Mouse (Mus musculus) left cerebral cortex, adult 8-10 months (tissue): Measurements from ENCODE around the gene Ilkap. TPM values are rescaled to one million over a fixed set of nuclear protein-coding genes. Genes with fewer than 3 reads are reported as not detected.

Experiments used
- DNase-seq, 2 experiments: peaks; one replicate each; pipeline ENCODE4 v3.0.0; 2022; ENCODE audit warnings: low spot score in 2 of 2
- total RNA-seq, 4 experiments: library from RNA; stranded (reverse); gene quantifications; 2 replicates each; pipeline ENCODE4 v1.2.4; 2022

The Ilkap gene
- total RNA-seq = 10 to 100 TPM; 48.1 to 54.9 (median 52.2) TPM

GRCm38 (mm10) chr1:91398260-91399062 is at the start of gene Ilkap:
Gene Ilkap, minus strand, starts transcription at chr1:91398815.
- DNase-seq = peak; percentile 66 to 68

GRCm38 (mm10) chr1:91446511-91446910 is 47.9 kb upstream of the Ilkap start:
- DNase-seq = no peak

GRCm38 (mm10) chr1:91446060-91446459 is 47.4 kb upstream of the Ilkap start:
- DNase-seq = no peak

DNA sequence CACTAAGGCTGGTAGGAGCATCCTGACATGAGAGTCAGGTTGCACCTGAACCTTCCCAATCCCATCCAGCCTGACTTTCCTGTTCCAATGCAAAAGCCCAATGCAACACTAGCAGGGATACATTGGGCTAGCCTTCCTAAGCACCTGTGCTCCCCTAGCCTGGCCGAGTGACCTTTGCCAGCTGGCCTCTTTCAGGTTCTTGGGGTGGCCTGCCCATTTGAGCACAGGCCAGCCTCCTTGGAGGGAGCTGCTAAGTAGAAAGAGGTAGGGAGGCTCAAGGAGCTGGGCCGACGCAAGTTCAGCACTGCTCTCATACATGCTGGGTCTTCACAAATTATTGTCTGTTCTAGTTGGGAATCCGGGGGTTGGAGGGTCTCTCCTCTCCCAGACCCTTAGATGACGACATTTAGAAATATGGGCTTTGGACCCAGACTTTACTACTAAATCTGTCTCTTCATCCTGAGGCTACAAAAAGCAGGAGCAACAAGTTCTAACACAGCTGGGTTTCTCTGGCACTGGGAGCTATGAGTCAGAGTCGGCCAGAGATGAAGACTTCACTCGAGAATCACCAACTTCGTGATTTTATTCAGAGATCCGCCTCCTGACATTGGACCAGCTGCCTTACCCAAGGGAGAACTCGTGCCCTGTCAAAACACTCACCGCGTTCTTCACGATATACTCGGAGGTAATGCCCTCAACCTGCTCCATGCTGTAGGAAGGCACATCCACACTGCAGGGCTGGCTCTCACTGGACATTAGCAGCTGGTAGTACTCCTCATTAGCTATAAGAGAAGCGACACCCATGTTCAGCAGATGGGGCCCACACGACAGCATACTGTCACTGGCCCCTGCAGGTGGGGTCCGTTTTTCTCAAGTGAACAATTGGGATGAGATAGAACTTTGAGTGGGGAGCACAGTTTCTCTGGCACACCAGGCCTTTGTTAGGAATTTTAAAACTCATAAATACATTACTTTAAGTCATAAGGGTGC is 46.5 kb upstream of the Ilkap start:
- DNase-seq = no peak

DNA sequence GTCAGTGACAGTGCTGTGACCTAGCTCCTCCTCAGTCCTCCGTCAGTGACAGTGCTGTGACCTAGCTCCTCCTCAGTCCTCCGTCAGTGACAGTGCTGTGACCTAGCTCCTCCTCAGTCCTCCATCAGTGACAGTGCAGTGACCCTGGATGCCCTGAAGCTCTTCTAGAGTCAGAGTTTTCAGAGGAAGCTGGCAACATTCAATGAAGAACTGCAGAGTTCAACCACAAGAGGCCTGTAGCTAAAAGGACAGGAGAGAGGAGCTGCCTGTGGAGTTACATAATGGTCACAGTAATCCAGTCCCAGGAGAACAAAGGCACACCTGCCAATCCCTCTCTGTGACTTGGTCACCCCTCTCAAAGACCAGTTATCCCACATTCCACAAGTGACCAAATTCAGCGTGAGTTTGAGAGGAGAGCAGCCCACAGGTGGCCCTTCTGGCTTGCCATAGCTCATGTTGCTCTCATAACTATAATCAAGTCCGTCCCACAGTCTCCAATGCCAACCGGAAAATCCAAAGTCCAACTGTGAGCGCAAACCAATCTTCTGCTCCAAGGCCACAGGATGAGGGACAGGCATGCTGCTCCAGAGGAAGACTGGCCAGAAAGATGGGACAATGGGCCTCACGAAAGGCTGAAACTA is 43.9 kb upstream of the Ilkap start:
- no peak for DNase-seq

DNA sequence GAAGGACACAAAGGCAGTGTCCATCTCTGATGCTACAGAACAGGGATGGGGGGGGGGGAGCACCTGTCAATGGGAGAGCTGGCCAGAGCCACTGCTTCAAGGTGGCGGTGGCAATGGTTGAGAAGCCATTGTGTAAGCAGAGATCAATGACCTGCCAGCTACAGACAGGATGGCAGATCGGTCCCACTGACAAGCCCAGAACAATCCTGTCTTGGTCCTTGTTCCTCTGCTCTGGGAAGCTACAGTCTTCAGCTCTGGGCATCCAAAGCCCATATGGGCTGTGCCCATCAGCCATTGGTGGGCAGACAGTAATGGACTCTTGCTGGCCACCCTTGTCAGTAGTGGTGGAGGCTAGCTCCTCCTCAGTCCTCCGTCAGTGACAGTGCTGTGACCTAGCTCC is 43.2 kb upstream of the Ilkap start:
- no peak for DNase-seq

DNA sequence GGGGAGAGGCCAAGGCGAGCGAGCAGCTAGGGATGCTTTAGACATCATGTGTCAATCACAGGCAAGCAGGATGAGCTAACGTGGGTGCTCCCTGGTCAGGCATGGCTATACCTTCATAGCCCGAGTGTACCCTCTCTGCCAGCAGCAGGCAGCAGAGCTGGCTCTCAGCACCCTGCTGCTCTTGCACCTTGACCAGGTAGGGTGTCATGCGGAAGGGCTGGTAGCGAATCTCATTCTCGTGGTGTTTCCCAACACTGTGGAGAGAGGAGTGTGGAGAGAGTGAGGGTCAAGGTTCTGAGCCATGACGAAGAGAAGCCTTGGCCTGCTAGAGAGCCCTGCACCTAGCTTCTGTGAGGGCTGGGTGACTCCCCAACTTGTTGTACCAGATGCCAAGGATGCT is 41.2 kb upstream of the Ilkap start:
- DNase-seq = no peak

DNA sequence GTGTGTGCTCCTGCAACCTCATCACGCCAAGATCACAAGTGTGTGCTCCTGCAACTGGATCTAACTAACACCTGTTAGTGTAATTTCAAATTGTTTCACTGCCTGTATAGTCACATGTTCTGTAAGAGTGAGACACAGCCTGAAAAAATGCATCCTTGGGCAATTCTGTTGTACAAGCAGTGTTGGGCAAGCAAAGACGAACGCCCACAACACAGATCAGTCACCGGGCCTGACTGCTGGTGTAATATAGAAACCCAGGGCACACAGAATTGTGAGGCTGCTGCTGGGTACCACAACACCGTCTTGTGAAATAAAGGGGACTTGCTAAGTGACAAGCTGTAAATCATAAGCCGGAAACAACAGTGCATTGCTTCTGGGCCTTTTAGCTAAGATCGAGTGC is 39.0 kb upstream of the Ilkap start:
- no peak for DNase-seq

DNA sequence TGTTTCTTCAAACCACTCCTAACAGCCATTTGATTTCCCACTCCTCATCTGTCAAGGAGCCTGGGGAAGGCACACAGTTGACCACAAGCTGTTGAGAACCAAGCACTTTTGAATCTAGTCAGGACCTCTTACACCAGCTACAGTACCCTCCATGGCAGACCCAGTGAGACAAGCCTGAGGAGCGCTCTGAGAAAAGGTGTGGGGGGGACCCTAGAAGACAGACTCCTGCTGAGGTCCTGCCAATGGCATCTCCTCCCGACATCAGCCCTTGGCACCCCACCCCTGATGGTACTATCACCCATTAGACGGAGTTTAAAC is 38.4 kb upstream of the Ilkap start:
- no peak for DNase-seq

DNA sequence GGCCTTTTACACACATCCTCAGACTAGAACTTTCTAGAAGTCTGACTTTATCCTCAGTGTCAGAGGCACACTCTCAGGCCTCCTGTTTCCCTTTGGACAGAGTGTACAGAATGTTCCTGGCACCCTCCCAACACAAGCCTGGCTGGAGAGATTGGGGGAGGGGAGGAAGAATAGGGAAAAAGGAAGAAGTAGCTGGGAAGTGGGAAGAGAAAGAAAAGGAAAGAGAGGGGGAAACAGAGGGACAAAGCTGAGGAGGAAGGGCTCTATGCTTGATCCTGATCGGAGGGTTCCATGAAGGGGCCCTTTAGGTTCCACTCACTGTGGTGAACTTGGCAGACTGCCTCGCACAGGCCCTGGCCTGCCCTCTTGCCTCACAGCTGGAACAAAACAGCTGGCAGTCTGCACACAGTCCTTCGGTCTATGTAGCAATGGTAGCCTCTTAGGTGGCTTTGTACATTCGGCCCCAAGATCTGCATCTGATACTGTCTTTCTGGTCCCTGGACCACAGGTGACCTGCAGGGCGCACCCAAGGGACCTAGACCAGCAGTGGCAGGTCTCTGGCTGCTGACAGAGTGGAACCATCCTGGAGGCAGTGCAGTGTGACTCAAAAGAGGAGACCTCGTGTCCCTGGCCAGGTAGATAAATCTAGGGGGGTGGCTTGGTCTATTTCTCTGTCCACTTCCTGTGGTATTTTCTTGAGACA is 37.9 kb upstream of the Ilkap start:
- no peak for DNase-seq

- DNase-seq = no peak
Measured at GRCm38 (mm10) chr1:91435606-91436130, 37.1 kb upstream of the Ilkap start.

DNA sequence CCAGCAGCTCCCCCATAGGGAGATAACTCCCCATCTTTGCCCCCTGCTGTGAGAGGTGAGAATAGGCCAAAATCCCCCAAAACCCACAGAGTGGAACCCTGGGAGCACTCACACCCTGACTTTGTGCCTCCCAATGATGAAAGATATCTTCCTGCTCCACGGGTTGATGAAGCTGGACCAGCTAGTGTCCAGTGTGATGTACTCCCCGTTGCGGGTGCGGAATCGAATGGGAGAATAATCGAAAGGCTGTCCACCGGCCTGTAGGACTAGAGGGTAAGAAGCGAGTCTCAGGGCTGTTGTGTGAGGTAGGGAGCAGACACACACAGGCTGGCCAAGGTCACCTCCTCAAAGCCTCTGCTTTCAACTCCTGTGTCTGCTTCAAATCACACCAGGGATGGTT is 36.3 kb upstream of the Ilkap start:
- no peak for DNase-seq

DNA sequence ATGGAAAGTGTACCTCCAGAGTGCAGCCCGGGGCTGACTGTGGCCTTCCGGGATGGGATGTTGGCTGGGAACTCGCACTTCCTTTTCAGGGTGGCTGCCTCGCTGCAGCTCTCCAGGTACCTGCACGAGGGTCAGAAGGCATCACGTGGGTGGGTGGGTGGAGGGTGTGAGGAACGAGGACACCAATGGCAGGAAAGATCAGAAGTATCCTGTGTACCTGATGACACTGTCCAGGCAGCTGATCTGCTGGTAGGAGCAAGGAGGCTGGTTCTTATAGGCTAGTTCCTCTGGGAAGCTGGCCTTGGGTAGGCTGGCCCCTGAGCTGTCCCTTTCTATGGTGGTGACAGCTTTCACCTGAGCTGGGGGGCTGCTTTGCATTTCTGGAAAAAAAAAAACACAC is 32.1 kb upstream of the Ilkap start:
- DNase-seq = no peak

- no peak for DNase-seq
Measured at GRCm38 (mm10) chr1:91429212-91429611, 30.6 kb upstream of the Ilkap start.

DNA sequence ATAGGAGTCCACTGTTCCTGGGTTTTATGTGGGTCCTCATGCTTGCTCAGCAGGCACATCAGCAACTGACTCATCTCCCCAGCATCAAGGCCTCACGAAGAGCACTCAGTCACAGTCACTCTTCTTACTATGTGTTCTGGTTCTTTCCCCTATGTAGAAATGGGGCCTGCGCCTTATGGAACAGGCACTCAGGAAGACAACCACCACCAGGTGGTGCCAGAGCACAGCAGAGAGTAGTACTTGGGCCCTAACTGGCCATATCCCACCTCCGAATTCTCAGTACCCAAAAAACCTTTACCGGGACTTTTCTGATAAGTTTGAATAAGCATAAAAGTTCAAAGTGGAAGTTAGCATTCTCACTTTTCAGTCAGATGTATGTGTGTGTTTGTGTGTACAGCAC is 30.0 kb upstream of the Ilkap start:
- DNase-seq = peak in 1 of 2 experiments; percentile 57

DNA sequence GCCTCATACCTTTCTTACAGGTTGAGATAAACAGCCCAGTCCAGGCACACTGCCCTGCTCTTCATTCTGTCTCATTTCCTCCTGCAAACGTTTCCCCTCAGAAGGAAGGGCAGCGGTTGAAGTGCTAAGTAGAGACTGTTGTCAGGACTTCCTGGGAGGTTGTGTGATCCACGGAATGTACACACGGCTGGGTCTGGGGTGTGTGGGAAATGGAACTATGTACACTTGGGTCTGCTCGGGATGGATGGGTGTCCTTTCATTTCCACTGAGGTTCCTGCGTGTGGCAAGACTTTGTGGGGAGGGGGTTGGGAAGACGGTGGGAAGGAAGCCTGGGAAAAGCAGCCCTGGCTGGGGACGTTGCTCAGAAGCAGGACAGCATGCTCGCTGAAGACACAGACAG is 27.8 kb upstream of the Ilkap start:
- no peak for DNase-seq

- no peak for DNase-seq
Measured at GRCm38 (mm10) chr1:91420601-91421065, 22.0 kb upstream of the Ilkap start.

DNA sequence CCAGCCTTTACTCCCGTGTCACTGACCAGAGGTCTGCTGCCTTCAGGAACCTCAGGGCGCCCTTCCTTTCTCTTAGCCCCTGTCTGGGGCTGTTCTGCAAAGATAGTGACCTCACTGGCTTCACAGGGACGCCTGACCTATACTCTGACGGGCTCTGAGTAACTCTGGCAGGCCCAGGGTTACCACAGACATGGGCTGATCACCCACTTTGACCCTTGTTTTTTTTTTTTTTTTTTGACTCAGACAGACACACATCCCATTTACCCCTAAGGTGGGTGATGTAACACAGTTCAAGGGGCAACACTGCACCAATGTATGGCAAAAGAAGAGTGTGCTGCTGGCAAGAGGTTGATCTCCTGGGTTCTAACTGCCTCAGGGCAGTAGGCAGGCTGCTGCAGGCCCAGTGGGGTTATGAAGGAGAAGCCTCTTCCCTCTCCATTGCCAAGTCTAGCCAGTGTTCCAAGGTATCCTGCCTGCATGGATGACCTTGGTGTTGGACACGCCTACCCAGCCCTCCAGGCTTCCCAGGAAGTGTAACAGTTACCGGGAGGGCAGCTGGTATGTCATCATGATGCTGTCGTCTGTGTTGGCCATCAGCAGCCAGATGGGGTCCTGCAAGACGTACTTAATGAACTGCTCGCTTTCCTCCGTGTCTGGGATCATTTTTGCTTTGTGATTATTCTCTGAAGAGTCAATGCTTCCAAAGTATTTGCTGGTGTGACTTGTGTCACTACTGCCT is 21.4 kb upstream of the Ilkap start:
- no peak for DNase-seq

GRCm38 (mm10) chr1:91417991-91418390 is 19.4 kb upstream of the Ilkap start:
- no peak for DNase-seq

GRCm38 (mm10) chr1:91415311-91415710 is 16.7 kb upstream of the Ilkap start:
- no peak for DNase-seq
